Mouse (Mus musculus) intestine, embryonic 14.5 days (tissue): Measurements from ENCODE around the gene BC048562. TPM values are rescaled to one million over a fixed set of nuclear protein-coding genes. Genes with fewer than 3 reads are reported as not detected.

Source experiments
- ATAC-seq: fragments of 200-750 bp; cut with Nextera tagmentation; replicated peaks from 2 replicates; pipeline ENCODE4 v1.8.0; 2017; ENCODE audit warnings: low read depth, moderate number of reproducible peaks, moderate TSS enrichment, moderate library complexity; ENCODE audit not compliant: low FRiP score, low TSS enrichment
- DNase-seq: peaks from one replicate; pipeline ENCODE4 v3.0.0-alpha.2; 2018; ENCODE audit warnings: low spot score
- H3K27ac ChIP-seq: fragments of 300-500 bp; sonication (generic); 2 replicates; pipeline ENCODE4 v1.5.1; 2014; ENCODE audit warnings: low read depth, mild to moderate bottlenecking, control low read depth
- H3K27me3 ChIP-seq: fragments of 300-500 bp; sonication (generic); replicated peaks from 2 replicates; pipeline ENCODE4 v1.6.1; 2014; ENCODE audit warnings: low read length, control low read depth; ENCODE audit not compliant: control insufficient read depth, insufficient read depth
- H3K36me3 ChIP-seq: fragments of 300-500 bp; sonication (generic); 2 replicates; pipeline ENCODE4 v1.6.1; 2014; ENCODE audit warnings: low read length, control low read depth; ENCODE audit not compliant: control insufficient read depth, insufficient read depth
- H3K4me1 ChIP-seq: fragments of 300-500 bp; sonication (generic); replicated peaks from 2 replicates; pipeline ENCODE4 v1.6.1; 2014; ENCODE audit warnings: low read length, control low read depth, mixed read lengths; ENCODE audit not compliant: control insufficient read depth, insufficient read depth
- H3K4me2 ChIP-seq: fragments of 300-500 bp; sonication (generic); 2 replicates; pipeline ENCODE4 v1.6.1; 2014; ENCODE audit warnings: low read length
- H3K4me3 ChIP-seq: fragments of 300-500 bp; sonication (generic); 2 replicates; pipeline ENCODE4 v1.5.1; 2014; ENCODE audit warnings: low read depth, low read length, control low read depth, mixed read lengths
- H3K9ac ChIP-seq: fragments of 300-500 bp; sonication (generic); 2 replicates; pipeline ENCODE4 v1.6.1; 2014; ENCODE audit warnings: mild to moderate bottlenecking, low read length
- H3K9me3 ChIP-seq: fragments of 300-500 bp; sonication (generic); 2 replicates; pipeline ENCODE4 v1.6.1; 2016; ENCODE audit warnings: low read length, control low read depth; ENCODE audit not compliant: control insufficient read depth
- WGBS: fragments of 180-500 bp; shearing (Covaris S2); extraction: QIAGEN DNeasy Blood & Tissue Kit; methylation state at CpG from one replicate; pipeline ENCODE4 v1.1.7; 2014; 5-methylcytosine and 5-hydroxymethylcytosine counted together
- polyA plus RNA-seq: library from polyadenylated mRNA; unstranded; fragments of >200 nt; fragmentation: Nextera tagmentation; extraction: Ambion mirVana; gene quantifications from 2 replicates; pipeline ENCODE4 v1.2.1, GENCODE M21; 2014

Gene BC048562
- polyA plus RNA-seq, 1 experiment from 2014 or later = not detected

DNA sequence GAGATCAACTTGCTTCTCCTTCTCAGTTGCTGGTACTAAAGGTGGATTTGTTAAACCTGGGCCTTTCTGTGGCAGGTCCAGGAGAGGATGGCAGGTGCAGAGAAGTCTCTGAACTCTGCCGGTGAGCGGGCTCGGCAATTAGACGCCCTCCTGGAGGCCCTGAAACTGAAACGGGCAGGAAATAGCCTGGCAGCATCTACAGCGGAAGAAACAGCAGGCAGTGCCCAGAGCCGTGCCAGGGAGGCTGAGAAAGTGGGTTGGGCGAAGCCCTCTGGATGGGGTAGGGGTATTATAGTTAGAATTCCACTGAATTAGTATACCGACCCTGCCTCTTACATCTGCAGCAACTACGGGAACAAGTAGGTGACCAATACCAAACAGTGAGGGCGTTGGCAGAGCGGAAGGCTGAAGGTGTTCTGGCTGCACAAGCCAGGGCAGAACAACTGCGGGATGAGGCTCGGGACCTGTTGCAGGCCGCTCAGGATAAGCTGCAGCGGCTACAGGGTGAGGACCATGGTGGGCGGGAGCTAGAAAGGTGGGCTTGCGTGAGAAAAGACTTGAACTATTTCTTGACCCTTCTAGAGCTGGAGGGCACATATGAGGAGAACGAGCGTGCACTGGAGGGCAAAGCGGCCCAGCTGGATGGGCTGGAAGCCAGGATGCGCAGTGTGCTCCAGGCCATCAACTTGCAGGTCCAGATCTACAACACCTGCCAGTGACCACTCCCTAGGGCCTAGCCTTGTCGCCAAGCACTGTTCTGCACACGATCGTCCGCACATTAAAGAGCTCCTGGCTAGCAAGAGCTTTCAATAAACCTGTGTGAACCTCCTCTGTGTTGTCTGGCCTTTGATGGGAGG is 53.6 kb downstream of the BC048562 start:
- peak overlapping the region; percentile 98; the same call in 1 of the 2 replicates for H3K9ac ChIP-seq
- ATAC-seq = no peak; the same call in none of the 2 replicates

DNA sequence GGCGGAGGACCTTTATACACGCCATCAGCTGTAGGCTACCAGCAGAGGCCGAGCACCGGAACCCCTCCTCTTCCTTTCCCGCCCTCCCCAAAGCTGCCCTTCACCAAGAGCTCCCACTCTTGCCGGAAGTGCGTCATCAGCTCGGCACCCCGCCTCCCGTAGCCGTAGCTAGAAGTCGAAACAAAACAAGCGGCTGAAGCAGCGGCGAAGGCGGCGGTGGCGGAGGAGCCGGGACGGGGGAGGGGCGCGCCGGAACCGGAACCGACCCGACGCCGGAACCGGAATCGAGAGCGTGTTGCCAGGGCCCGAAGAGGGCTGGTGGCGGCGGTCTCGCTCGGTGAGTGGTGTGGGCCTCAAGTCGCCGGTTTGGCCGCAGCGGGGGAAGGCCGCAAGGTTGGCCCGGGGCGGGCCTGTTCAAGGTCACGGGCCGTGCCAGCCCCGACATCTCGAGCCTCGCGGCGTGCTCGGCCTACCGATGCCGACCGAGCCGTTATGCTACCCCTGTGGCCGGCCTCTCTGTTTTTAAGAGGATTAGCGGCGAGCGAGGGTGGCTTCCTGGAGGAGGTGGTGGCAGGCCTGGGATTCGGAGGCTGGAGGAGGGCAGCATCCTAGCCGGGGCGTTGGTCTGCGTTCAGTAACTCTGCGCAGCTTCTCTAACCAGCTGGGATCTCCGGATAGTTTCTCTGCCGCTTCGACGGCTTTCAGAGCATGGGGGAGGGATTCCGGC is 54.4 kb downstream of the BC048562 start, which contains the start of gene Usp19:
Gene Usp19, plus strand, starts transcription at position 44 of the 727 bp plus-strand sequence.
- Histone ChIP-seq H3K9me3 (no peaks in the 10 kb centered on the region), H3K9ac (peak within 1 kb of the TSS; percentile 98), H3K27ac (peak within 1 kb of the TSS; percentile 97), H3K4me2 (peak within 1 kb of the TSS; percentile 93), H3K4me3 (peak within 1 kb of the TSS; percentile 91), H3K4me1 (peaks cover 9% of the 10 kb centered on the region), H3K27me3 (no peaks in the 10 kb centered on the region), H3K36me3 (peaks cover 78% of the 10 kb centered on the region)
- under 1% methylated on average over 68 of the region's 69 CpGs for WGBS
- DNase-seq = peak; percentile 96
- peak; percentile 94 for ATAC-seq

More for the DNA sequence above, 53.6 kb downstream of the BC048562 start:
- peaks cover 78% of the 10 kb centered on the region for H3K36me3 ChIP-seq
- no peaks in the 10 kb centered on the region for H3K9me3 ChIP-seq
- H3K27me3 ChIP-seq = no peaks in the 10 kb centered on the region
- H3K4me2 ChIP-seq = peak overlapping the region; percentile 93
- H3K4me3 ChIP-seq = peak overlapping the region; percentile 91
- H3K4me1 ChIP-seq = peaks cover 9% of the 10 kb centered on the region
- 67% methylated on average over 26 of the region's 26 CpGs for WGBS
- DNase-seq = no peak
- peak overlapping the region; percentile 97 for H3K27ac ChIP-seq

DNA sequence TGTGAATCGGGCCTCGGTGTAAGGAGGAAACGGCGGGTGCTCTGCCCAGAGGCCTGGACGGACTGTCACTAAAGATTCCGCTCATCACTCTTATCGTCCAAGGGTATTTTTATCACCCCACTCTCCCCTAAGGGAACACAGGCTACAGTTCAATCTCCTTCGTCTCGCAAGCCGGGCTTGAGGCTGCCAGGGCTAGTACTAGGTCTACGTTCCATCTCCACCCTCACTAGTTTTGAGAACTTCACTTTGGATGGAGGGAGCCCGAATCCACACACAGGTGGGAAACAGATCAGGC is 55.0 kb downstream of the BC048562 start:
- DNase-seq = no peak

DNA sequence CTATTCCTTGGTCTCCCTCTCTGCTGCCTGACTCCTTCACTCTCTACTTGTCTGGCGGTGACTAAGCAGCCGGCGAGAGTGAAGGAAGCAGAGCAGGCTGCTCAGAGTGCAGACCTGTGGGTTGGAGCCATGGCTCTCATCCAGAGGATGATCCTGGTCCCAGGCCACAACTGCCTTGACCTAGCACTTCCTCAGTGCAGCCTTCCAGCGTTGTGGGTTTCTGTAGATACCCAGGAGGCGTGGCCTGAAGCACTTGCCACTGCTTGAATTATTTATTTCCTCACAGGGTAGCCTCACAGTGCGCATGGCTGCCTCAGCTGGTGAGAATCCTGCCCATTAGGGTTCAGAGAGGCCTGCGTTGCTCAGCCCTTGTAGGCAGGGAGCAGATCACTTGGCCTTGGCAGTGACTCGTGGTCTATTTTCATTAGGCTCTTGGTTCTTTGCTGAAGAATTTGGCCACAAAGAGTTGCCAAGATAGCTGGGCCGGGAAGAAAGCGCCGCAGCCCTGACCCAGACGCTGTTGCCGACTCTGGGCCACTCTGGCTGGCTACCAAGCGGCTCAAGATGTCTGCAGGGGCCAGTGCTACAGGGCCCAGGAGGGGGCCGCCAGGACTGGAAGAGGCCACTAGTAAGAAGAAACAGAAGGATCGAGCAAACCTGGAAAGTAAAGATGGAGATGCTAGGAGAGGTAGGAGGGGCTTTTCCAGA is 55.9 kb downstream of the BC048562 start:
- no peak for DNase-seq
- ATAC-seq = no peak
- H3K4me3 ChIP-seq = peak overlapping the region; percentile 91; the same call in 1 of the 2 replicates
- H3K27ac ChIP-seq = no peak overlapping the region
- peak overlapping the region; percentile 7; the same call in 1 of the 2 replicates for H3K9ac ChIP-seq
- H3K36me3 ChIP-seq = peaks cover 78% of the 10 kb centered on the region
- WGBS = 84% methylated on average over 16 of the region's 16 CpGs
- no peaks in the 10 kb centered on the region for H3K9me3 ChIP-seq
- no peaks in the 10 kb centered on the region for H3K27me3 ChIP-seq
- peaks cover 9% of the 10 kb centered on the region for H3K4me1 ChIP-seq
- peak overlapping the region; percentile 93 for H3K4me2 ChIP-seq

More for the DNA sequence above, 55.0 kb downstream of the BC048562 start:
- H3K9me3 ChIP-seq = no peaks in the 10 kb centered on the region
- 0 out of 2 replicates have a peak, but pooled peaks have one; percentile 10 for ATAC-seq
- H3K27me3 ChIP-seq = no peaks in the 10 kb centered on the region
- peaks cover 9% of the 10 kb centered on the region for H3K4me1 ChIP-seq
- H3K36me3 ChIP-seq = peaks cover 78% of the 10 kb centered on the region
- peak overlapping the region; percentile 97 for H3K27ac ChIP-seq
- H3K9ac ChIP-seq = peak overlapping the region; percentile 98
- peak overlapping the region; percentile 91 for H3K4me3 ChIP-seq
- WGBS = 8% methylated on average over 12 of the region's 12 CpGs
- H3K4me2 ChIP-seq = peak overlapping the region; percentile 93

DNA sequence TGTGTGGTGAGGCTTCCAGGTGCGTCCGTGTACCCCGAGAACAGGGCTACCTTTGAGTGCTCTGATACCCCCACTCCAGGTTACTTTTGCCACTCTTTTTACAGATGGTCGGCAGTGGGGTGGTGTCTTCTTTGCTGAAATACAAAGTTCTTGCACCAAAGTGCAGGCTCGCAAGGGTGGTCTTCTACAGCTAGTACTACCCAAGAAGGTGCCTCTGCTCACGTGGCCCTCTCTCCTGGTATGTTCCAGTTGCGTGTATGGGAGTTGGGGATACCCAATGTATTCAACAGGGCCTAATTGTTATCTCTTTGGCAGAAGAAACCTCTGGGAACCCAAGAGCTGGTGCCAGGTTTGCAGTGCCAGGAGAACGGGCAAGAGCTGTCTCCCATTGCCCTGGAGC is 57.0 kb downstream of the BC048562 start:
- Histone ChIP-seq H3K4me2 (no peak overlapping the region), H3K27ac (no peak overlapping the region), H3K27me3 (no peaks in the 10 kb centered on the region), H3K36me3 (peaks cover 78% of the 10 kb centered on the region), H3K9me3 (no peaks in the 10 kb centered on the region), H3K4me3 (no peak overlapping the region), H3K4me1 (peaks cover 9% of the 10 kb centered on the region), H3K9ac (no peak overlapping the region)
- ATAC-seq = no peak
- DNase-seq = no peak
- 98% methylated on average over 8 of the region's 8 CpGs for WGBS

DNA sequence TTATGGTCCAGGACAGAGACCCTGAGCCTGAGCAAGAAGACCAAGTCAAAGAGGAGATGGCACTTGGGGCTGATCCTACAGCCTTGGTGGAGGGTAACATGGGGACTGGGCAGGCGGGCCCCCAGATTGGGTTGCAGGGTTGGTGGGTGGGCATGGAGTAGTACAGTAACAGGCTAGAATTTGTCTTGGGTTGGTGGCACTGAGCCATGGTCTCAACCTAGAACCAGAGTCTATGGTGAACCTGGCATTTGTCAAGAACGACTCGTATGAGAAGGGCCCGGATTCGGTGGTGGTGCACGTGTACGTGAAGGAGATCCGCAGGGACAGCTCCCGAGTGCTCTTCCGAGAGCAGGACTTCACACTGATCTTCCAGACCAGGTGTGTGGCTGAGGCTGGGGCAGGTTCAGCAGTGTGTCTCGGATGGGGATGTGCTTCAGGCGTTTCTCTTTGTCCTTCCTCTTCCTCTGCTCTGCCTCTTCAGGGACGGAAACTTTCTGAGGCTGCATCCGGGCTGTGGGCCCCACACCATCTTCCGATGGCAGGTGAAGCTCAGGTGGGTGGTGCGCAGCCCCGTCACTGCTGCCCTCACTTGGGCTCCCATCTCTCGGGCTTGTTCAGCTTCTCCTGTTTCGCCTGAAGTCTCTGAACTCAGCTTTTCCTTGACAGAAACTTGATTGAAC is 58.0 kb downstream of the BC048562 start:
- 89% methylated on average over 19 of the region's 19 CpGs for WGBS
- Histone ChIP-seq H3K4me1 (peaks cover 9% of the 10 kb centered on the region), H3K4me3 (no peak overlapping the region), H3K9me3 (no peaks in the 10 kb centered on the region), H3K9ac (no peak overlapping the region), H3K27me3 (no peaks in the 10 kb centered on the region), H3K4me2 (no peak overlapping the region), H3K27ac (no peak overlapping the region), H3K36me3 (peaks cover 78% of the 10 kb centered on the region)
- DNase-seq (no peak), ATAC-seq (no peak)

DNA sequence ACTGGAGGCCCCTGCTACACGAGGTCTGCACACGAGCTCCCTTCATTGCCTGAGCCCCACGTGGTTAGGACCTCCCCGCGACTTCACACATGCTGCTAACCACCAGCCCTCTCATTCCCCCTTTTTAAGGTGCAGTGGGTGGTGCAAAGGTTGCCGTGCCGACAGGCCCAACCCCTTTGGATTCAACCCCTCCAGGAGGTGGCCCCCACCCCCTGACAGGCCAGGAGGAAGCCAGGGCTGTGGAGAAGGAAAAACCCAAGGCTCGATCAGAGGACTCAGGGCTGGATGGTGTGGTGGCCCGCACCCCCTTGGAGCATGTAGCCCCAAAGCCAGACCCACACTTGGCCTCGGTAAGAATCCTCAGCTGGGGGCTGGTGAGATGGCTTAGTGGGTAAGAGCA is 58.6 kb downstream of the BC048562 start:
- no peaks in the 10 kb centered on the region for H3K9me3 ChIP-seq
- H3K4me1 ChIP-seq = peaks cover 9% of the 10 kb centered on the region
- DNase-seq (no peak), ATAC-seq (no peak)
- H3K9ac ChIP-seq = no peak overlapping the region
- peaks cover 78% of the 10 kb centered on the region for H3K36me3 ChIP-seq
- no peaks in the 10 kb centered on the region for H3K27me3 ChIP-seq
- 85% methylated on average over 10 of the region's 10 CpGs for WGBS
- H3K4me3 ChIP-seq = no peak overlapping the region
- no peak overlapping the region for H3K27ac ChIP-seq
- no peak overlapping the region for H3K4me2 ChIP-seq
